Mouse (Mus musculus): Measurements from ENCODE around the gene Olfr228. TPM values are rescaled to one million over a fixed set of nuclear protein-coding genes. Genes with fewer than 3 reads are reported as not detected.
"Not testable (repeated sequence)": the region's sequence is repeated elsewhere in the genome, so short reads cannot be mapped to it uniquely, and the experiment has no call there.

The Olfr228 gene
- not detected in 2 replicates for polyA plus RNA-seq (2012; rRNA removed)

DNA sequence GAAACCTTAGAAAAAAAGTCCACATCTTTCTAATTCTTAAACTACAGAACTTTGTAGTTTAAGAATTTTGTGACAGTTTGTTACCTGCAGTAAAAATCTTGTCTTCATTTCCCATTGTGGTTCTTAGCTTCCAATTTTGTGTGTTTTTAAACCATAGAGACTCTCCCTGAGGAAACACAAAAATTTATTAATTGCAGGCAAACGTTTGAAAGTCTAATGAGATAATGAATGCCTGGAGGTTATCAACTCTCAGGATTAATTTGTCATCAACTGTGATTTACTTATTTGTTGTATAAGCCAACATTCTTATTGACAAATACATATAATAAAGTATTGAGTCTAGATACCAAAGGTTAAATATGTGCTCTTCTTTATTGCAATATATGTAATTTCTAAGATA lies at the start of gene Olfr228:
TSS of gene Olfr228 (minus strand) at position 101 of the 400 bp plus-strand sequence.
- no peaks in the 10 kb centered on the region for H3K4me1 ChIP-seq (ENCODE audit: control insufficient read depth, insufficient read depth, low read length)
- WGBS = 24% methylated on average over 1 of the region's 1 CpGs
- no peak within 1 kb of the TSS for H3K4me3 ChIP-seq (replicated peaks; ENCODE audit: extremely low read depth, low read depth, low read length)
- no peak for TF ChIP-seq CTCF (IDR thresholded peaks at IDR 0.05; ENCODE audit: insufficient read depth, low read length)
- no peak for TF ChIP-seq POLR2A (IDR thresholded peaks at IDR 0.05; ENCODE audit: borderline replicate concordance, extremely low read depth, low read depth, low read length)
- no peak for DNase-seq

DNA sequence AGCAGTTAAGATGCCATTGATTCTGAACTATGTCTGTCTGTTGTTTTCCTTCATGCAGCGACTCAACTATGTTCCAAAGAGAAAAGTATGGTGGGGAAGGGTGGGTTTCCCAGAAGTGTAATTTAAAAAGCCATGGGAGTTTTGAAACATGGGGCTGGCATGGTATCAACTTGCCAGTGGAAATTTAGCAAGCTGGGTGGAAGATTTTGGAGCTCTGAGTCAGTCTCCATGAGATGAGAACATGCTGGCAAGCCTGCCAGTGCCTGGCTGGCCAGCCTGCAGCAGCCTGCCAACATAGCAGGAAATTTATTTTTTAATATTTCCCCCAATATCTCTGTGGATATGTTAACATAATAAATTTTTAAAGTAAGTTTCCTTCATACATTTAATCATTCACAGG lies 43.8 kb upstream of the Olfr228 start:
- TF ChIP-seq POLR2A (IDR thresholded peaks at IDR 0.05; ENCODE audit: borderline replicate concordance, extremely low read depth, low read depth, low read length) (no peak), CTCF (IDR thresholded peaks at IDR 0.05; ENCODE audit: insufficient read depth, low read length) (no peak)
- H3K4me3 ChIP-seq (replicated peaks; ENCODE audit: extremely low read depth, low read depth, low read length) = no peak overlapping the region
- H3K4me1 ChIP-seq (ENCODE audit: control insufficient read depth, insufficient read depth, low read length) = no peaks in the 10 kb centered on the region
- whole genome bisulfite sequencing = 40% methylated on average over 1 of the region's 1 CpGs
- no peak for DNase-seq

DNA sequence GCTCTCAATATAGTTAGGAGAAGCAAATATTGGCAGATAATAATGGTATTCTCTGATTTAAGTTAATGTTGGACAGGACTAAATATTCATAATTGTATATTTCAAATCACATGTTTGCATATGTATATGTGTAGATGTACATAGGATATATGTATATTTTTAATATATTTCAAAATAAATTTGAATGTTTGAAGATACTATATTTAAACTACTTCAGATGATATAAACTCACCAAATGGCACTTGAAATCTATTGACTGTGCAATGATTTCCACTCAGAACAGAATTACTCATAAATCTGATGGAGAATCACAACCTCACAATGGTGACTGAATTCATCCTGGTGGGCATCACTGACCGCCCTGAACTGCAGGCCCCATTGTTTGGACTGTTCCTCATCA lies 21.0 kb upstream of the Olfr228 start, which contains the start of gene Olfr1076:
TSS of gene Olfr1076 (plus strand) at position 301 of the 400 bp plus-strand sequence.
- no peak within 1 kb of the TSS for H3K4me3 ChIP-seq (replicated peaks; ENCODE audit: extremely low read depth, low read depth, low read length)
- no peak for TF ChIP-seq POLR2A (IDR thresholded peaks at IDR 0.05; ENCODE audit: borderline replicate concordance, extremely low read depth, low read depth, low read length)
- no peak for TF ChIP-seq CTCF (IDR thresholded peaks at IDR 0.05; ENCODE audit: insufficient read depth, low read length)
- no peaks in the 10 kb centered on the region for H3K4me1 ChIP-seq (ENCODE audit: control insufficient read depth, insufficient read depth, low read length)
- DNase-seq = no peak
- 56% methylated on average over 1 of the region's 1 CpGs for WGBS

DNA sequence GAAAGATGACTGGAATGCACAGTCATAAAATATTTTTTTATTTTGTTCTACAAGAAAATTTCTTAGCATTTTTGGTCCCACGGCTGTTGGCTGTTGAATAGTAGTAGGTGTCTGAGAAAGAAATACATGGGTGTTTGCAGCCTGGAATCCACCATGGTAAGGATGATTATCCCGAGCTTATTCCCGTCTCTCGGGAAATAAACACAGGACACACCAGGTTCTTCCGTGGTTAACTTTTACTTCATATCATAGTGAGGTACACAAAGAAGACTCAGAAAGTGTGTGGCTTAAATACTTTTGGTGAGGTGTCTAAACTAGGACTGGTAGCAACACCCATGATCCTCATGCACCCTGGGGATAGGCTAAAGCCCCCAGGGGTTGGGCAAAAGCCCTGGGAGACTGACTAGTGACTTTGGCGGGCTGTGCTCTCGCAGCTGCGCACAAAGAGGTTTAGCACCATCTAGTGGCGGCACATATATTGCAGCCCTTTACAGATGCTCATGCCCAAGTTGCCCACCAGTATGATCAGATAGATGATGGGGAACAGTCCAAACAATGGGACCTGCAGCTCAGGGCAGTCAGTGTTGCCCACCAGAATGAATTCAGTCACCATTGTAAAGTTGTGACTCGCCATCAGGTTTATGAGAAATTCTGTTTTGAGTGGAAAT lies 22.6 kb downstream of the Olfr228 start:
- Histone ChIP-seq H3K4me3 (replicated peaks; ENCODE audit: extremely low read depth, low read depth, low read length) (no peak overlapping the region), H3K4me1 (ENCODE audit: control insufficient read depth, insufficient read depth, low read length) (no peaks in the 10 kb centered on the region)
- WGBS = 23% methylated on average over 10 of the region's 10 CpGs
- no peak for DNase-seq
- TF ChIP-seq POLR2A (IDR thresholded peaks at IDR 0.05; ENCODE audit: borderline replicate concordance, extremely low read depth, low read depth, low read length) (no peak), CTCF (IDR thresholded peaks at IDR 0.05; ENCODE audit: insufficient read depth, low read length) (peak; percentile 41)

DNA sequence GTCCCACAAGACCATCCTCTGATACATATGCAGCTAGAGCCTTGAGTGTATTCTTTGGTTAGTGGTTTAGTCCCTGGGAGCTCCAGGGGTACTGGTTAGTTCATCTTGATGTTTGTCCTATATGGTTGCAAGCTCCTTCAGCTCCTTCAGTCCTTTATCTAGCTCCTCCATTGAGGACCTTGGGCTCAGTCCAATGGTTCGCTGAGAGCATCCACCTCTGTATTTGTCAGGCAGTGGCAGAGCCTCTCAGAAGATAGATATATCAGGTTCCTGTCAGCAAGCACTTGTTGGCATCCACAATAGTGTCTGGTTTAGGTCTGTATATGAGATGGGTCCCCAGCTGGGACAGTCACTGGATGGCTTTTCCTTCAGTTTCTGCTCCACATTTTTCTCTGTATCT lies 26.8 kb downstream of the Olfr228 start:
- Histone ChIP-seq H3K4me3 (replicated peaks; ENCODE audit: extremely low read depth, low read depth, low read length) (no peak overlapping the region), H3K4me1 (ENCODE audit: control insufficient read depth, insufficient read depth, low read length) (no peaks in the 10 kb centered on the region)
- no peak for TF ChIP-seq POLR2A (IDR thresholded peaks at IDR 0.05; ENCODE audit: borderline replicate concordance, extremely low read depth, low read depth, low read length)
- no peak for TF ChIP-seq CTCF (IDR thresholded peaks at IDR 0.05; ENCODE audit: insufficient read depth, low read length)
- no peak for DNase-seq
- WGBS = 67% methylated on average over 1 of the region's 1 CpGs

DNA sequence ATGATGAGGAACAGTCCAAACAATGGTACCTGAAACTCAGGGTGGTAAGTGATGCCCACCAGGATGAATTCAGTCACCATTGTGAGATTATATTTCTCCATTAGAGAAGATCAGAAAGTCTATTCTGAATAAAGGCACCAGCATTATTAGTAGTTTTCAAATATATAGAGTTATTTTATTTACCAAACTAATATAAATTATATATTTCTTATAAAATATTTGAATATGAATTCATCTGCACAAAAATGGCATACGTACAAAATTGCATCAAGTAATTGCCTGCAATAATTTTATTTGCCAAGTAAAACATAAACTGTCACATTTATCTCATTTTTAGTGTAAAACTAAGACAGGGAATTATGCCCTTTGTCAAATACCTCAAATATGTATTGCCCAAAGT lies 31.0 kb downstream of the Olfr228 start, which contains the start of gene Olfr1066:
TSS of gene Olfr1066 (minus strand) at position 101 of the 400 bp plus-strand sequence.
- no peak within 1 kb of the TSS for H3K4me3 ChIP-seq (replicated peaks; ENCODE audit: extremely low read depth, low read depth, low read length)
- WGBS = 83% methylated on average over 1 of the region's 1 CpGs
- TF ChIP-seq POLR2A (IDR thresholded peaks at IDR 0.05; ENCODE audit: borderline replicate concordance, extremely low read depth, low read depth, low read length) (no peak), CTCF (IDR thresholded peaks at IDR 0.05; ENCODE audit: insufficient read depth, low read length) (no peak)
- no peaks in the 10 kb centered on the region for H3K4me1 ChIP-seq (ENCODE audit: control insufficient read depth, insufficient read depth, low read length)
- no peak for DNase-seq

DNA sequence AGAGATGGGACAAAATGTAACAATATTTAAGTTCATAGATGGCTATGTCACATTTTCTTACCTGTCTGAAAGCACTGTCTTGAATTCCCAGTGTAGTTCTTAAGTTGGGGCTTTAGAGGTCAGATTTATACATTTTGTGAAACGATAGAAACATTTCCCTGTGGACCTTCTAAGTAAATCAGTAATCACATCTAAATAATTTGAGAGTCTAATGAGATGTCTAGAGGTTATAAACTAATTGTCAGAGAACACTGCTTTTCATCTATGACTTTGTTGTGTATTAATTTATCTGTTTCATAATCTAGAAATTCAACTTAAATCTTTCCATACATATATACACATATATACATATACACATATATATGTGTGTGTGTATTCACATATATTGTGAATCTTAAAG lies 36.7 kb downstream of the Olfr228 start, which contains the start of gene Olfr1065:
TSS of gene Olfr1065 (minus strand) at position 101 of the 400 bp plus-strand sequence.
- 78% methylated on average over 1 of the region's 1 CpGs for WGBS
- not testable (repeated sequence) for H3K4me1 ChIP-seq (ENCODE audit: control insufficient read depth, insufficient read depth, low read length); DNase-seq; H3K4me3 ChIP-seq (replicated peaks; ENCODE audit: extremely low read depth, low read depth, low read length)

DNA sequence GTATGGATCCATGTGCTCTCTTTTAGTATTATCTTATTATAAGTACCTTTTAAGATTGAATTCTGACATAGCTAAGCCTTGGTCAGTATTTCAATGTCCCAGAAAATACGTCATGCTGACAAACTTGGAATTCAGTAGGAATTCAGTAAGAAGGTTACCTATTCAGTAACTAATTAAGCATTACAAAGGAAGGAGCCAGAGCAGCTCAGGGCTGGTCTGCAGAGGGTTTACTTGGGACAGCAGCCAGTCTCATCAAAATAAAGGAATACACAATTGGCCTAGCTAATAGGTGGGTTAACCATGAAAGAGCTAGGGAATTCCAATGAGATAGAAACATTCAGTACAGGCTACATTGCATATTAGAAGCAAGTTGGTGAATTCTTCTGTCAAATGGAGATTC lies 45.1 kb downstream of the Olfr228 start:
- H3K4me3 ChIP-seq (replicated peaks; ENCODE audit: extremely low read depth, low read depth, low read length); H3K4me1 ChIP-seq (ENCODE audit: control insufficient read depth, insufficient read depth, low read length); DNase-seq: not testable (repeated sequence)
- 74% methylated on average over 1 of the region's 1 CpGs for WGBS

Other genes with a start within 250 kb of the Olfr228 start
- not detected in 2 replicates for gene Olfr1048, start 247.1 kb downstream of the Olfr228 start, polyA plus RNA-seq (2012; rRNA removed)
- not detected in 2 replicates for gene Olfr1049, start 229.1 kb downstream of the Olfr228 start, polyA plus RNA-seq (2012; rRNA removed)
- not detected in 2 replicates for gene Olfr1051, start 208.3 kb downstream of the Olfr228 start, polyA plus RNA-seq (2012; rRNA removed)
- gene Olfr1052, start 194.9 kb downstream of the Olfr228 start, polyA plus RNA-seq (2012; rRNA removed) = not detected in 2 replicates
- not detected in 2 replicates for gene Olfr1053, start 172.1 kb downstream of the Olfr228 start, polyA plus RNA-seq (2012; rRNA removed)
- not detected in 2 replicates for gene Olfr1054, start 152.0 kb downstream of the Olfr228 start, polyA plus RNA-seq (2012; rRNA removed)
- not detected in 2 replicates for gene Olfr1055, start 137.1 kb downstream of the Olfr228 start, polyA plus RNA-seq (2012; rRNA removed)
- not detected in 2 replicates for gene Olfr1056, start 124.9 kb downstream of the Olfr228 start, polyA plus RNA-seq (2012; rRNA removed)
- gene Olfr1057, start 109.0 kb downstream of the Olfr228 start, polyA plus RNA-seq (2012; rRNA removed) = not detected in 2 replicates
- gene Olfr1058, start 98.8 kb downstream of the Olfr228 start, polyA plus RNA-seq (2012; rRNA removed) = not detected in 2 replicates
- not detected in 2 replicates for gene Olfr1061, start 73.3 kb downstream of the Olfr228 start, polyA plus RNA-seq (2012; rRNA removed)
- gene Olfr1062, start 60.6 kb downstream of the Olfr228 start, polyA plus RNA-seq (2012; rRNA removed) = not detected in 2 replicates
- not detected in 2 replicates for gene Olfr1065, start 36.8 kb downstream of the Olfr228 start, polyA plus RNA-seq (2012; rRNA removed)
- not detected in 2 replicates for gene Olfr1066, start 31.1 kb downstream of the Olfr228 start, polyA plus RNA-seq (2012; rRNA removed)
- not detected in 2 replicates for gene Olfr1076, start 21.1 kb upstream of the Olfr228 start, polyA plus RNA-seq (2012; rRNA removed)
- not detected in 2 replicates for gene Olfr1079, start 55.1 kb upstream of the Olfr228 start, polyA plus RNA-seq (2012; rRNA removed)
- not detected in 2 replicates for gene Olfr1080, start 70.8 kb upstream of the Olfr228 start, polyA plus RNA-seq (2012; rRNA removed)
- not detected in 2 replicates for gene Olfr1082, start 111.6 kb upstream of the Olfr228 start, polyA plus RNA-seq (2012; rRNA removed)
- not detected in 2 replicates for gene Olfr1084, start 152.3 kb upstream of the Olfr228 start, polyA plus RNA-seq (2012; rRNA removed)
- gene Olfr1085, start 174.6 kb upstream of the Olfr228 start, polyA plus RNA-seq (2012; rRNA removed) = not detected in 2 replicates
- gene Olfr1086, start 192.7 kb upstream of the Olfr228 start, polyA plus RNA-seq (2012; rRNA removed) = not detected in 2 replicates
- gene Olfr1087, start 211.0 kb upstream of the Olfr228 start, polyA plus RNA-seq (2012; rRNA removed) = not detected in 2 replicates
- gene Olfr1089, start 246.3 kb upstream of the Olfr228 start, polyA plus RNA-seq (2012; rRNA removed) = not detected in 2 replicates

Data from lung, adult 2 months (tissue).